Mouse (Mus musculus) spleen, adult 2 months (tissue): ENCODE results near the gene Krt42.

Experiments used
- CTCF ChIP-seq: fragments of 200-500 bp; IDR thresholded peaks from 2 replicates; pipeline ENCODE4 v1.5.1; 2011; ENCODE audit warnings: mild to moderate bottlenecking, inconsistent platforms; ENCODE audit not compliant: insufficient read depth, insufficient read length, insufficient replicate concordance; ENCODE audit errors: extremely low read depth
- POLR2A ChIP-seq: fragments of 200-500 bp; IDR thresholded peaks from 2 replicates; pipeline ENCODE4 v1.6.1; 2011; ENCODE audit warnings: low read depth, low read length, inconsistent platforms

DNA sequence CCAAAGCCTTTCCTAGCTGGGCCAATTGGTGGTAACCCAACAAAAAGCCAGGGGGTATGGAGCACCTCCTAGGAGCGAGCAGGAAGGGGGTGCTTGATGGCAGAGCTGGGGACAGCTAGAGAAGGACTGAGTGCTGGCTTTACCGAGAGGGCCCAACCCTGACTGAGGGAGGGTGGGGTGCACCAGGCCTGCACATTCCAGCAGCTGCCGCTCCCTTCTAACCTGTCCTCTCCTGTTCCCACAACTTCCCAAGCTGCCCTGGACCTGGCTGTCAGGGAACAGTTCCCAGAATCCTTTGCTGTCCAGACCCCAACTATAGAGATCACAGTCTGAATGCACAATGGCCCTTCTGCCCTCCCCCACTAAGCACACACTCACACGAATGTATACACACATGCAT is 15.3 kb upstream of the Krt42 start:
- TF ChIP-seq CTCF (no peak), POLR2A (no peak)
